In the genomic region with DNA sequence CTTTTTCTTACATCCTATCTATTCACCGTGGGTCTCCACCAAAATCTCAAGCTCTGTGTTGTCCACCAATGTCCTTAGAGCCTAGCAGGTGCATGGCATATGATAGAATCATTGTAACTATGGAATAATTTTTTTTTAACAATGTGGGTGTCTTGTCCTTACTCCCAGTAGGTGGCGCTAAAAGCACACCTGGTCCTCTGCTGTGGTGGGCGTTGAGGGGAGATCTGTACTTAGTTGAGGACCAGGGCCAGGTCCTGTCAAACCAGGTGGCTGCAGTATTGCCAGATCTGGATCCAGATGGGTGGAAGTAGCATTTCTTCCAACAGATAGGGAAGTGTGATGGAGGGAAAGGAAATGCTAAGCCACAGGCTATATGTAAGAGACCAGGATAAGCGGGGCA, we compare ENCODE assay signal across 9 mouse cellular contexts. TPM values are rescaled to one million over a fixed set of nuclear protein-coding genes. Genes with fewer than 3 reads are reported as not detected.
A peak's percentile ranks its signal among the peaks of the same experiment; 100 is the strongest.
DNase-seq lines count a peak whose midpoint lies in the region; ATAC-seq lines count a peak whose summit lies in the region.
"Had no signal": no experiment of that assay in that cellular context is flagged by ENCODE, and none has a peak within 500 bp of the region (broad histone marks: within the 10 kb centered on the region; RNA-seq: fewer than 3 reads in every experiment).

No protein-coding gene starts in this region.

- peak; percentile 24; the same call in 1 of the 2 replicates for ATAC-seq in liver, embryonic 12.5 days
- no peak for ATAC-seq in liver, embryonic 11.5 days (replicated peaks; ENCODE audit: low FRiP score)
- ATAC-seq in hematopoietic stem cell, adult 5-6 weeks (replicated peaks in 1 of 2; ENCODE audit: insufficient read depth in 1 of 2, low FRiP score in 2 of 2, low TSS enrichment in 1 of 2, low read depth in 1 of 2, poor library complexity in 2 of 2, severe bottlenecking in 2 of 2), result peak; percentile 70 to 87
- peak; percentile 73 for ATAC-seq in megakaryocyte, adult 5-6 weeks (ENCODE audit: poor library complexity, severe bottlenecking)

- no peaks in the 10 kb centered on the region for H3K36me3 ChIP-seq in liver, embryonic 12.5 days
- no peaks in the 10 kb centered on the region for H3K36me3 ChIP-seq in liver, embryonic 11.5 days (ENCODE audit: control insufficient read depth, insufficient read depth, low read length)

- 20% methylated on average over 4 of the region's 4 CpGs for WGBS in liver, embryonic 12.5 days (ENCODE audit: insufficient replicate concordance)
- WGBS in liver, embryonic 11.5 days, result 22% methylated on average over 4 of the region's 4 CpGs

- H3K9ac ChIP-seq in liver, embryonic 12.5 days, result no peak overlapping the region
- no peak overlapping the region for H3K9ac ChIP-seq in liver, embryonic 11.5 days (ENCODE audit: low read depth, low read length)

- H3K27me3 ChIP-seq in liver, embryonic 12.5 days (replicated peaks), result peaks cover 14% of the 10 kb centered on the region; the same call in 1 of the 2 replicates
- no peaks in the 10 kb centered on the region for H3K27me3 ChIP-seq in liver, embryonic 11.5 days (replicated peaks; ENCODE audit: control insufficient read depth, insufficient read depth, low read length)

- H3K9me3 ChIP-seq in liver, embryonic 12.5 days (replicated peaks), result no peaks in the 10 kb centered on the region
- H3K9me3 ChIP-seq in liver, embryonic 11.5 days (ENCODE audit: control insufficient read depth, low read length), result no peaks in the 10 kb centered on the region

- H3K27ac ChIP-seq in liver, embryonic 12.5 days, result no peak overlapping the region
- no peak overlapping the region for H3K27ac ChIP-seq in liver, embryonic 11.5 days (ENCODE audit: low read depth, low read length)

- no peak overlapping the region for H3K4me2 ChIP-seq in liver, embryonic 12.5 days
- no peak overlapping the region for H3K4me2 ChIP-seq in liver, embryonic 11.5 days

- H3K4me3 ChIP-seq in liver, embryonic 12.5 days, result no peak overlapping the region
- H3K4me3 ChIP-seq in liver, embryonic 11.5 days (ENCODE audit: low read depth, low read length), result no peak overlapping the region
- H3K4me3 ChIP-seq: erythroblast, embryonic 14.5 days had no signal

- no peak for DNase-seq in liver, embryonic 11.5 days (ENCODE audit: low spot score)
- DNase-seq in ZHBTc4 (ENCODE audit: low read depth, low spot score), result peak; percentile 76
- no peak for DNase-seq in adrenal gland, adult 2 months
- DNase-seq in cerebellum, adult 18-20 months, result no peak
- no peak for DNase-seq in urinary bladder, adult 2 months (ENCODE audit: low spot score)

- H3K4me1 ChIP-seq in liver, embryonic 12.5 days, result no peaks in the 10 kb centered on the region
- no peaks in the 10 kb centered on the region for H3K4me1 ChIP-seq in liver, embryonic 11.5 days (replicated peaks; ENCODE audit: control insufficient read depth, insufficient read depth, low read length)

RNA-seq across cellular contexts. Expression of a gene that starts 16.6 kb away (rescaled TPM):
- 0.14 and 0.28 TPM in 2 replicates for polyA plus RNA-seq in liver, embryonic 12.5 days (2016; fragmentation: Nextera tagmentation; extraction: Ambion mirVana)
- 0.64 and 0.68 TPM in 2 replicates for polyA plus RNA-seq in liver, embryonic 11.5 days (2014; fragmentation: Nextera tagmentation; extraction: Ambion mirVana)
- 0.94 TPM in 1 of 2 replicates, not detected in the other for total RNA-seq in hematopoietic stem cell, adult 5-6 weeks (2017)
- 0.14 TPM in 1 of 2 replicates, not detected in the other for total RNA-seq in megakaryocyte, adult 5-6 weeks (2015)
- 0.15 and 0.16 TPM in 2 replicates for total RNA-seq in megakaryocyte, adult 5-6 weeks (2017)
- 10 to 100 TPM in 1 of 2 experiments, 1 to 10 TPM in 1; 3.7 to 28.5 TPM for total RNA-seq in adrenal gland, adult 2 months (2021)
- 0.46 and 0.62 TPM in 2 replicates for polyA plus RNA-seq in adrenal gland, adult 2 months (2012; rRNA removed)
- polyA plus RNA-seq in urinary bladder, adult 2 months (2012; rRNA removed), result 3.7 and 5.0 TPM in 2 replicates
- polyA plus RNA-seq: erythroblast, embryonic 14.5 days had no signal

RNA-seq across cellular contexts. Expression of a gene that starts 51.0 kb away (rescaled TPM):
- polyA plus RNA-seq in liver, embryonic 12.5 days (2016; fragmentation: Nextera tagmentation; extraction: Ambion mirVana), result 1.2 and 1.6 TPM in 2 replicates
- 3.1 and 4.0 TPM in 2 replicates for polyA plus RNA-seq in liver, embryonic 11.5 days (2014; fragmentation: Nextera tagmentation; extraction: Ambion mirVana)
- total RNA-seq in hematopoietic stem cell, adult 5-6 weeks (2017), result 0.56 TPM in 1 of 2 replicates, not detected in the other
- total RNA-seq in megakaryocyte, adult 5-6 weeks (2015), result 2.6 and 4.0 TPM in 2 replicates
- 0.81 and 3.3 TPM in 2 replicates for total RNA-seq in megakaryocyte, adult 5-6 weeks (2017)
- total RNA-seq in adrenal gland, adult 2 months (2021), result 1 to 10 TPM; 1.6 to 2.6 TPM
- polyA plus RNA-seq in adrenal gland, adult 2 months (2012; rRNA removed), result 0.54 and 1.2 TPM in 2 replicates
- 50.5 and 53.6 TPM in 2 replicates for polyA plus RNA-seq in urinary bladder, adult 2 months (2012; rRNA removed)

RNA-seq across cellular contexts. Expression of a gene that starts 58.6 kb away (rescaled TPM):
- polyA plus RNA-seq in liver, embryonic 12.5 days (2016; fragmentation: Nextera tagmentation; extraction: Ambion mirVana), result 30.3 and 31.6 TPM in 2 replicates
- polyA plus RNA-seq in liver, embryonic 11.5 days (2014; fragmentation: Nextera tagmentation; extraction: Ambion mirVana), result 52.2 and 56.5 TPM in 2 replicates
- total RNA-seq in hematopoietic stem cell, adult 5-6 weeks (2017), result 146 and 178 TPM in 2 replicates
- 417 and 420 TPM in 2 replicates for total RNA-seq in megakaryocyte, adult 5-6 weeks (2015)
- total RNA-seq in megakaryocyte, adult 5-6 weeks (2017), result 551 and 589 TPM in 2 replicates
- 100 to 1,000 TPM; 140 to 168 TPM for total RNA-seq in adrenal gland, adult 2 months (2021)
- 28.0 and 30.0 TPM in 2 replicates for polyA plus RNA-seq in adrenal gland, adult 2 months (2012; rRNA removed)
- polyA plus RNA-seq in urinary bladder, adult 2 months (2012; rRNA removed), result 129 and 179 TPM in 2 replicates

Comparison
In these comparisons a context has a peak if more than half of its experiments do, and no peak if none do; other contexts are left out.
1. RNA of a gene that starts 51.0 kb away (polyA plus RNA-seq): 50.5 to 53.6 TPM in urinary bladder, adult 2 months; 3.1 to 4.0 TPM in liver, embryonic 11.5 days, 1.2 to 1.6 TPM in liver, embryonic 12.5 days and 0.54 to 1.2 TPM in adrenal gland, adult 2 months; every median in the first group is over 10 times any median in the second.